Mouse (Mus musculus) heart, postnatal 0 days (tissue): ENCODE measurements around the gene Naa30.

ENCODE experiments used
- CTCF ChIP-seq: IDR thresholded peaks from 2 replicates; pipeline ENCODE4 v1.5.1; 2016; ENCODE audit warnings: antibody characterized with exemption, control low read depth, low read depth
- EP300 ChIP-seq: IDR thresholded peaks from 2 replicates; pipeline ENCODE4 v1.6.1; 2016; ENCODE audit warnings: antibody characterized with exemption, low read depth

DNA sequence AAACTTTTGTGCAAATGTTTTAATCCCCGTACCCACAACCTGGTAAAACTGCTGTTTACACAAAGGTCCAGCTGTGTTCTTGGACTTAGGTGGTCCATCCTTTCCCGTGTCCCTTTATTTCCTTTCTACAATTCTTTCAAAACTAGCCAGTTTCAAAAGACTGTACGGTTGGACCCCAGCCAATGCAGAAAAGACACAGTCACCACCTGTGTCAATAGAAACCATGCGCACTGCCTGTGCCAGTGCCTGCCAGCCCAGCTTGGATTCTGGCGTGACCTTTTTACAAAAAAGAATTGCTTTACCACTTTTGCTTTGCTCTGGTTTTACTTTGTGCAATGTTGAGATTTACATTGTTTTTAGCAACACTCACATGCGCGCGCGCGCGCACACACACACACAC is 55.0 kb downstream of the Naa30 start:
- TF ChIP-seq EP300 (no peak), CTCF (no peak)
